Mouse (Mus musculus): ENCODE results near the gene Eva1b.

Eva1b gene

GRCm38 (mm10) chr4:126119051-126119450 is 28.5 kb upstream of the Eva1b start:
- in situ Hi-C loops (cut with MboI, MseI): no loop called here

GRCm38 (mm10) chr4:126120052-126120451 is 27.5 kb upstream of the Eva1b start:
- in situ Hi-C loops (cut with MboI, MseI): no loop called here

- in situ Hi-C loops (cut with MboI, MseI): no loop called here
Measured at GRCm38 (mm10) chr4:126120506-126120905, 27.0 kb upstream of the Eva1b start.

- in situ Hi-C loops (cut with MboI, MseI): no loop called here
Measured at GRCm38 (mm10) chr4:126123309-126124040, 24.1 kb upstream of the Eva1b start.

- in situ Hi-C loops (cut with MboI, MseI): no loop called here
Measured at GRCm38 (mm10) chr4:126130502-126130901, 17.0 kb upstream of the Eva1b start.

GRCm38 (mm10) chr4:126131290-126132121 is 16.0 kb upstream of the Eva1b start:
- in situ Hi-C loops (cut with MboI, MseI): no loop called here

GRCm38 (mm10) chr4:126132636-126133264 is 14.8 kb upstream of the Eva1b start:
- in situ Hi-C loops (cut with MboI, MseI): no loop called here

GRCm38 (mm10) chr4:126134236-126134635 is 13.3 kb upstream of the Eva1b start:
- in situ Hi-C loops (cut with MboI, MseI): no loop called here

GRCm38 (mm10) chr4:126134639-126135038 is 12.9 kb upstream of the Eva1b start:
- in situ Hi-C loops (cut with MboI, MseI): no loop called here

- in situ Hi-C loops (cut with MboI, MseI): no loop called here
Measured at GRCm38 (mm10) chr4:126137773-126138172, 9.8 kb upstream of the Eva1b start.

GRCm38 (mm10) chr4:126141021-126141420 is 6.5 kb upstream of the Eva1b start:
- in situ Hi-C loops (cut with MboI, MseI): no loop called here

GRCm38 (mm10) chr4:126145396-126145795 is 2.1 kb upstream of the Eva1b start:
- in situ Hi-C loops (cut with MboI, MseI): no loop called here

- in situ Hi-C loops (cut with MboI, MseI): no loop called here
Measured at GRCm38 (mm10) chr4:126146974-126147532, 491 bp upstream of the Eva1b start.

- in situ Hi-C loops (cut with MboI, MseI): no loop called here
Measured at GRCm38 (mm10) chr4:126148161-126148961, 817 bp downstream of the Eva1b start.

GRCm38 (mm10) chr4:126149041-126149676 is 1.6 kb downstream of the Eva1b start:
- in situ Hi-C loops (cut with MboI, MseI): no loop called here

- in situ Hi-C loops (cut with MboI, MseI): loop anchor here (5.0 kb wide), 1 partner anchor 62 kb away; no protein-coding TSS in a partner anchor
Measured at GRCm38 (mm10) chr4:126149798-126150197, 2.3 kb downstream of the Eva1b start.

- in situ Hi-C loops (cut with MboI, MseI): loop anchor here (5.0 kb wide), 1 partner anchor 63 kb away; no protein-coding TSS in a partner anchor
Measured at GRCm38 (mm10) chr4:126150297-126150948, 2.9 kb downstream of the Eva1b start.

GRCm38 (mm10) chr4:126150949-126151320 is 3.4 kb downstream of the Eva1b start:
- in situ Hi-C loops (cut with MboI, MseI): loop anchor here (5.0 kb wide), 1 partner anchor 64 kb away; no protein-coding TSS in a partner anchor

GRCm38 (mm10) chr4:126151701-126152440 is 4.3 kb downstream of the Eva1b start:
- in situ Hi-C loops (cut with MboI, MseI): loop anchor here (5.0 kb wide), 1 partner anchor 65 kb away; no protein-coding TSS in a partner anchor

All from T-helper 1 cell (primary cell).